Mouse (Mus musculus): ENCODE measurements at regions not wholly inside any gene's neighbourhood (a gene's known extent, or its start where the extent isn't known, plus 50 kb on each side); places are given as distances from the start of the nearest gene placed in this dataset.

GRCm38 (mm10) chr16:76228451-76228850 is 145.2 kb downstream of the Nrip1 start:
- TF ChIP-seq POLR2A (IDR thresholded peaks at IDR 0.05; ENCODE audit: extremely low read depth, insufficient read depth, low read length) (no peak), CTCF (IDR thresholded peaks at IDR 0.05; ENCODE audit: extremely low read depth, insufficient read depth, low read length) (no peak)

Measured in cortical plate, adult 2 months (tissue).